Mouse (Mus musculus) gastrocnemius, adult 18-20 months (tissue): ENCODE results near the gene Nbea. TPM values are rescaled to one million over a fixed set of nuclear protein-coding genes. Genes with fewer than 3 reads are reported as not detected.
"Not testable (repeated sequence)": the region's sequence is repeated elsewhere in the genome, so short reads cannot be mapped to it uniquely, and the experiment has no call there.

Experiments
- DNase-seq: peaks from one replicate; pipeline ENCODE4 v3.0.0; 2021; ENCODE audit warnings: low spot score
- total RNA-seq, 2 experiments: library from RNA; stranded (reverse); gene quantifications; 2 replicates each; pipeline ENCODE4 v1.2.3; 2021

Gene Nbea
- total RNA-seq, 2 experiments from 2014 or later = 3.7 to 4.9 TPM

- DNase-seq = no peak
Observed at GRCm38 (mm10) chr3:55665928-55666327, 517.6 kb downstream of the Nbea start.

GRCm38 (mm10) chr3:55664713-55665112, 518.8 kb downstream of the Nbea start:
- no peak for DNase-seq

- no peak for DNase-seq
Observed at GRCm38 (mm10) chr3:55661678-55662445, 521.6 kb downstream of the Nbea start.

- no peak for DNase-seq
Observed at GRCm38 (mm10) chr3:55660261-55660838, 523.2 kb downstream of the Nbea start.

GRCm38 (mm10) chr3:55659558-55660215, 523.8 kb downstream of the Nbea start:
- DNase-seq = no peak

- no peak for DNase-seq
Observed at GRCm38 (mm10) chr3:55652321-55652720, 531.2 kb downstream of the Nbea start.

GRCm38 (mm10) chr3:55651877-55652276, 531.6 kb downstream of the Nbea start:
- no peak for DNase-seq

- no peak for DNase-seq
Observed at GRCm38 (mm10) chr3:55649541-55649940, 534.0 kb downstream of the Nbea start.

- no peak for DNase-seq
Observed at GRCm38 (mm10) chr3:55648299-55648698, 535.2 kb downstream of the Nbea start.

GRCm38 (mm10) chr3:55647176-55647575, 536.3 kb downstream of the Nbea start:
- no peak for DNase-seq

- DNase-seq = no peak
Observed at GRCm38 (mm10) chr3:55646437-55646836, 537.1 kb downstream of the Nbea start.

- DNase-seq = no peak
Observed at GRCm38 (mm10) chr3:55644035-55644618, 539.4 kb downstream of the Nbea start.

- DNase-seq = no peak
Observed at GRCm38 (mm10) chr3:55637660-55638059, 545.8 kb downstream of the Nbea start.

- no peak for DNase-seq
Observed at GRCm38 (mm10) chr3:55635542-55636172, 547.8 kb downstream of the Nbea start.

- no peak for DNase-seq
Observed at GRCm38 (mm10) chr3:55627054-55627453, 556.4 kb downstream of the Nbea start.

- DNase-seq = not testable (repeated sequence)
Observed at GRCm38 (mm10) chr3:55621958-55622357, 561.5 kb downstream of the Nbea start.

- no peak for DNase-seq
Observed at GRCm38 (mm10) chr3:55618396-55618795, 565.1 kb downstream of the Nbea start.

GRCm38 (mm10) chr3:55612459-55613115, 570.9 kb downstream of the Nbea start:
- no peak for DNase-seq

GRCm38 (mm10) chr3:55612023-55612422, 571.5 kb downstream of the Nbea start:
- no peak for DNase-seq

- no peak for DNase-seq
Observed at GRCm38 (mm10) chr3:55610191-55610590, 573.3 kb downstream of the Nbea start.

- DNase-seq = peak; percentile 89
Observed at GRCm38 (mm10) chr3:55600286-55600685, 583.2 kb downstream of the Nbea start.
